Mouse (Mus musculus): ENCODE data around the gene Cnot3.
"Not testable (repeated sequence)": the region's sequence is repeated elsewhere in the genome, so short reads cannot be mapped to it uniquely, and the experiment has no call there.

The Cnot3 gene

GRCm38 (mm10) chr7:3644672-3645487 lies at the start of gene Cnot3:
Cnot3 (plus strand) TSS chr7:3645268.
- DNase-seq (ENCODE audit: low spot score): peak; percentile 96

GRCm38 (mm10) chr7:3597755-3598154 lies 47.3 kb upstream of the Cnot3 start:
- not testable (repeated sequence) for DNase-seq (ENCODE audit: low spot score)

- DNase-seq (ENCODE audit: low spot score): peak; percentile 23
Measured at GRCm38 (mm10) chr7:3601119-3601518, 43.9 kb upstream of the Cnot3 start.

GRCm38 (mm10) chr7:3606798-3607197 lies 38.3 kb upstream of the Cnot3 start:
- no peak for DNase-seq (ENCODE audit: low spot score)

- DNase-seq (ENCODE audit: low spot score): no peak
Measured at GRCm38 (mm10) chr7:3607391-3607790, 37.7 kb upstream of the Cnot3 start.

- DNase-seq (ENCODE audit: low spot score): no peak
Measured at GRCm38 (mm10) chr7:3608668-3609067, 36.4 kb upstream of the Cnot3 start.

- no peak for DNase-seq (ENCODE audit: low spot score)
Measured at GRCm38 (mm10) chr7:3609082-3609481, 36.0 kb upstream of the Cnot3 start.

- DNase-seq (ENCODE audit: low spot score): no peak
Measured at GRCm38 (mm10) chr7:3610437-3610836, 34.6 kb upstream of the Cnot3 start.

GRCm38 (mm10) chr7:3611006-3611405 lies 34.1 kb upstream of the Cnot3 start:
- no peak for DNase-seq (ENCODE audit: low spot score)

GRCm38 (mm10) chr7:3614021-3614420 lies 31.0 kb upstream of the Cnot3 start:
- DNase-seq (ENCODE audit: low spot score): no peak

- DNase-seq (ENCODE audit: low spot score): no peak
Measured at GRCm38 (mm10) chr7:3616057-3616388, 29.0 kb upstream of the Cnot3 start, which contains the start of gene Oscar. Oscar (minus strand) TSS chr7:3616157.

GRCm38 (mm10) chr7:3616389-3617241 lies 28.5 kb upstream of the Cnot3 start:
- DNase-seq (ENCODE audit: low spot score): no peak

GRCm38 (mm10) chr7:3617242-3617995 lies 27.6 kb upstream of the Cnot3 start, which contains the start of gene Ndufa3:
Ndufa3 (plus strand) TSS chr7:3617373.
- DNase-seq (ENCODE audit: low spot score): peak; percentile 75

- DNase-seq (ENCODE audit: low spot score): no peak
Measured at GRCm38 (mm10) chr7:3629030-3629429, 16.0 kb upstream of the Cnot3 start.

- DNase-seq (ENCODE audit: low spot score): peak; percentile 90
Measured at GRCm38 (mm10) chr7:3629543-3630477, 15.3 kb upstream of the Cnot3 start, which contains the start of the genes Tfpt and Prpf31. Tfpt (minus strand) TSS chr7:3629929. Prpf31 (plus strand) TSS chr7:3629985.

GRCm38 (mm10) chr7:3630478-3630815 lies 14.6 kb upstream of the Cnot3 start:
- DNase-seq (ENCODE audit: low spot score): no peak

GRCm38 (mm10) chr7:3643412-3643811 lies 1.7 kb upstream of the Cnot3 start:
- DNase-seq (ENCODE audit: low spot score): no peak

GRCm38 (mm10) chr7:3643843-3644242 lies 1.2 kb upstream of the Cnot3 start:
- DNase-seq (ENCODE audit: low spot score): no peak

- no peak for DNase-seq (ENCODE audit: low spot score)
Measured at GRCm38 (mm10) chr7:3644348-3644671, 758 bp upstream of the Cnot3 start.

GRCm38 (mm10) chr7:3645488-3646025 lies 489 bp downstream of the Cnot3 start:
- no peak for DNase-seq (ENCODE audit: low spot score)

- DNase-seq (ENCODE audit: low spot score): no peak
Measured at GRCm38 (mm10) chr7:3646188-3646587, 1.1 kb downstream of the Cnot3 start.
